Mouse (Mus musculus) hindbrain, embryonic 13.5 days (tissue): Measurements from ENCODE around the gene Mei1. TPM values are rescaled to one million over a fixed set of nuclear protein-coding genes. Genes with fewer than 3 reads are reported as not detected.

Experiments used
- ATAC-seq: fragments of 200-750 bp; cut with Nextera tagmentation; 2 replicates; pipeline ENCODE4 v1.8.0; 2017; ENCODE audit warnings: moderate TSS enrichment; ENCODE audit not compliant: low FRiP score
- H3K27ac ChIP-seq: fragments of 300-500 bp; sonication (generic); 2 replicates; pipeline ENCODE4 v1.5.1; 2015; ENCODE audit warnings: inconsistent platforms, mild to moderate bottlenecking, moderate library complexity
- H3K27me3 ChIP-seq: fragments of 300-500 bp; sonication (generic); 2 replicates; pipeline ENCODE4 v1.6.1; 2015; ENCODE audit warnings: mild to moderate bottlenecking, inconsistent platforms
- H3K36me3 ChIP-seq: fragments of 300-500 bp; sonication (generic); 2 replicates; pipeline ENCODE4 v1.6.1; 2015; ENCODE audit warnings: mild to moderate bottlenecking, inconsistent platforms
- H3K4me1 ChIP-seq: fragments of 300-500 bp; sonication (generic); replicated peaks from 2 replicates; pipeline ENCODE4 v1.6.1; 2015; ENCODE audit warnings: inconsistent platforms
- H3K4me2 ChIP-seq: fragments of 300-500 bp; sonication (generic); 2 replicates; pipeline ENCODE4 v1.6.1; 2015; ENCODE audit warnings: inconsistent platforms, mild to moderate bottlenecking, moderate library complexity
- H3K4me3 ChIP-seq: fragments of 300-500 bp; sonication (generic); 2 replicates; pipeline ENCODE4 v1.5.1; 2015; ENCODE audit warnings: mild to moderate bottlenecking, inconsistent platforms
- H3K9ac ChIP-seq: fragments of 300-500 bp; sonication (generic); 2 replicates; pipeline ENCODE4 v1.6.1; 2015; ENCODE audit warnings: mild to moderate bottlenecking, inconsistent platforms
- H3K9me3 ChIP-seq: fragments of 300-500 bp; sonication (generic); 2 replicates; pipeline ENCODE4 v1.6.1; 2016; ENCODE audit warnings: inconsistent platforms
- WGBS: fragments of 180-500 bp; shearing (Covaris S2); methylation state at CpG from one replicate; pipeline ENCODE4 v1.1.7; 2015; 5-methylcytosine and 5-hydroxymethylcytosine counted together
- polyA plus RNA-seq: library from polyadenylated mRNA; unstranded; fragments of >200 nt; fragmentation: Nextera tagmentation; extraction: Ambion mirVana; gene quantifications from 2 replicates; pipeline ENCODE4 v1.2.1, GENCODE M21; 2015

The Mei1 gene
- polyA plus RNA-seq = 0.05 TPM in 1 of 2 replicates, not detected in the other

GRCm38 (mm10) chr15:82069898-82070297 is at the start of gene Mei1:
TSS of gene Mei1 (plus strand) at chr15:82069996.
- Histone ChIP-seq H3K4me3 (peak within 1 kb of the TSS; percentile 27), H3K9ac (peak within 1 kb of the TSS; percentile 24; the same call in 1 of the 2 replicates), H3K27ac (no peak within 1 kb of the TSS), H3K27me3 (peaks cover 60% of the 10 kb centered on the region), H3K36me3 (no peaks in the 10 kb centered on the region), H3K4me1 (peaks cover 6% of the 10 kb centered on the region; the same call in 1 of the 2 replicates), H3K9me3 (no peaks in the 10 kb centered on the region), H3K4me2 (peak within 1 kb of the TSS; percentile 47)
- no peak for ATAC-seq
- WGBS = 21% methylated on average over 40 of the region's 40 CpGs

- Histone ChIP-seq H3K4me3 (no peak overlapping the region), H3K27me3 (no peaks in the 10 kb centered on the region), H3K36me3 (peaks cover 78% of the 10 kb centered on the region), H3K4me1 (peaks cover 2% of the 10 kb centered on the region; the same call in 1 of the 2 replicates), H3K9me3 (no peaks in the 10 kb centered on the region), H3K4me2 (no peak overlapping the region), H3K27ac (no peak overlapping the region), H3K9ac (no peak overlapping the region)
- WGBS = 87% methylated on average over 13 of the region's 13 CpGs
- ATAC-seq = no peak
Measured at GRCm38 (mm10) chr15:82022535-82023088, 47.2 kb upstream of the Mei1 start.

GRCm38 (mm10) chr15:82023965-82024635 is 45.7 kb upstream of the Mei1 start:
- Histone ChIP-seq H3K36me3 (peaks cover 89% of the 10 kb centered on the region), H3K27me3 (no peaks in the 10 kb centered on the region), H3K4me2 (no peak overlapping the region), H3K4me3 (no peak overlapping the region), H3K9me3 (no peaks in the 10 kb centered on the region), H3K9ac (no peak overlapping the region), H3K4me1 (no peaks in the 10 kb centered on the region), H3K27ac (no peak overlapping the region)
- no peak for ATAC-seq
- 95% methylated on average over 6 of the region's 6 CpGs for WGBS

GRCm38 (mm10) chr15:82027276-82027675 is 42.5 kb upstream of the Mei1 start:
- Histone ChIP-seq H3K9me3 (no peaks in the 10 kb centered on the region), H3K4me3 (no peak overlapping the region), H3K4me2 (no peak overlapping the region), H3K9ac (no peak overlapping the region), H3K27ac (no peak overlapping the region), H3K4me1 (no peaks in the 10 kb centered on the region), H3K36me3 (peaks cover 98% of the 10 kb centered on the region), H3K27me3 (no peaks in the 10 kb centered on the region)
- WGBS = 98% methylated on average over 7 of the region's 7 CpGs
- no peak for ATAC-seq

- Histone ChIP-seq H3K4me2 (no peak overlapping the region), H3K9me3 (no peaks in the 10 kb centered on the region), H3K36me3 (peaks cover 97% of the 10 kb centered on the region), H3K9ac (no peak overlapping the region), H3K4me1 (no peaks in the 10 kb centered on the region), H3K27ac (no peak overlapping the region), H3K4me3 (no peak overlapping the region), H3K27me3 (no peaks in the 10 kb centered on the region)
- 92% methylated on average over 7 of the region's 7 CpGs for whole genome bisulfite sequencing
- ATAC-seq = no peak
Measured at GRCm38 (mm10) chr15:82027726-82028125, 42.1 kb upstream of the Mei1 start.

GRCm38 (mm10) chr15:82032386-82032785 is 37.4 kb upstream of the Mei1 start:
- H3K36me3 ChIP-seq = peaks cover 90% of the 10 kb centered on the region
- no peaks in the 10 kb centered on the region for H3K4me1 ChIP-seq
- no peak overlapping the region for H3K4me2 ChIP-seq
- no peak overlapping the region for H3K9ac ChIP-seq
- no peaks in the 10 kb centered on the region for H3K9me3 ChIP-seq
- no peak overlapping the region for H3K27ac ChIP-seq
- no peak overlapping the region for H3K4me3 ChIP-seq
- no peaks in the 10 kb centered on the region for H3K27me3 ChIP-seq
- ATAC-seq = no peak
- 93% methylated on average over 7 of the region's 7 CpGs for WGBS

- no peak within 1 kb of the TSS for H3K4me2 ChIP-seq
- no peak within 1 kb of the TSS for H3K27ac ChIP-seq
- H3K9ac ChIP-seq = no peak within 1 kb of the TSS
- no peaks in the 10 kb centered on the region for H3K4me1 ChIP-seq
- peaks cover 90% of the 10 kb centered on the region for H3K36me3 ChIP-seq
- 94% methylated on average over 4 of the region's 4 CpGs for WGBS
- H3K4me3 ChIP-seq = no peak within 1 kb of the TSS
- no peaks in the 10 kb centered on the region for H3K9me3 ChIP-seq
- no peak for ATAC-seq
- no peaks in the 10 kb centered on the region for H3K27me3 ChIP-seq
Measured at GRCm38 (mm10) chr15:82033762-82034161, 36.0 kb upstream of the Mei1 start, which contains the start of gene Desi1. TSS of gene Desi1 (minus strand) at chr15:82033862.

GRCm38 (mm10) chr15:82035904-82036689 is 33.7 kb upstream of the Mei1 start:
- H3K27ac ChIP-seq = no peak overlapping the region
- no peak for ATAC-seq
- H3K9me3 ChIP-seq = no peaks in the 10 kb centered on the region
- no peak overlapping the region for H3K9ac ChIP-seq
- no peaks in the 10 kb centered on the region for H3K4me1 ChIP-seq
- H3K36me3 ChIP-seq = peaks cover 90% of the 10 kb centered on the region
- 83% methylated on average over 12 of the region's 12 CpGs for WGBS
- no peak overlapping the region for H3K4me2 ChIP-seq
- H3K4me3 ChIP-seq = no peak overlapping the region
- H3K27me3 ChIP-seq = no peaks in the 10 kb centered on the region

- no peak for ATAC-seq
- no peak overlapping the region for H3K9ac ChIP-seq
- no peaks in the 10 kb centered on the region for H3K27me3 ChIP-seq
- no peak overlapping the region for H3K4me2 ChIP-seq
- peaks cover 11% of the 10 kb centered on the region for H3K4me1 ChIP-seq
- H3K4me3 ChIP-seq = no peak overlapping the region
- no peaks in the 10 kb centered on the region for H3K9me3 ChIP-seq
- no peak overlapping the region for H3K27ac ChIP-seq
- WGBS = 98% methylated on average over 1 of the region's 1 CpGs
- H3K36me3 ChIP-seq = peaks cover 64% of the 10 kb centered on the region
Measured at GRCm38 (mm10) chr15:82040650-82041049, 29.1 kb upstream of the Mei1 start.

- no peak for ATAC-seq
- Histone ChIP-seq H3K36me3 (peaks cover 31% of the 10 kb centered on the region), H3K9me3 (no peaks in the 10 kb centered on the region), H3K9ac (no peak overlapping the region), H3K4me1 (peaks cover 28% of the 10 kb centered on the region), H3K27me3 (no peaks in the 10 kb centered on the region), H3K4me3 (no peak overlapping the region), H3K27ac (no peak overlapping the region), H3K4me2 (no peak overlapping the region)
- 98% methylated on average over 7 of the region's 7 CpGs for WGBS
Measured at GRCm38 (mm10) chr15:82044166-82044784, 25.5 kb upstream of the Mei1 start.

GRCm38 (mm10) chr15:82046246-82046891 is 23.4 kb upstream of the Mei1 start:
- Histone ChIP-seq H3K9ac (peak overlapping the region; percentile 97), H3K4me3 (peak overlapping the region; percentile 99), H3K27me3 (peaks cover 3% of the 10 kb centered on the region; the same call in 1 of the 2 replicates), H3K4me1 (peaks cover 28% of the 10 kb centered on the region), H3K4me2 (peak overlapping the region; percentile 99), H3K9me3 (no peaks in the 10 kb centered on the region), H3K27ac (peak overlapping the region; percentile 89; the same call in 1 of the 2 replicates), H3K36me3 (peaks cover 14% of the 10 kb centered on the region)
- 5% methylated on average over 26 of the region's 26 CpGs for WGBS
- no peak for ATAC-seq
